Mouse (Mus musculus): ENCODE data around the gene Tnfrsf1b. TPM values are rescaled to one million over a fixed set of nuclear protein-coding genes. Genes with fewer than 3 reads are reported as not detected.

Gene Tnfrsf1b
- polyA plus RNA-seq, 1 experiment from 2014 or later: 10.3 TPM

- no peak overlapping the region for H3K9ac ChIP-seq (ENCODE audit: low read depth, low read length)
- H3K27me3 ChIP-seq (ENCODE audit: control insufficient read depth, insufficient read depth, low read depth, low read length): no peaks in the 10 kb centered on the region
- 80% methylated on average over 3 of the region's 3 CpGs for WGBS (ENCODE audit: insufficient replicate concordance)
- H3K36me3 ChIP-seq (ENCODE audit: control insufficient read depth, insufficient read depth): no peaks in the 10 kb centered on the region
- peaks cover 12% of the 10 kb centered on the region for H3K4me1 ChIP-seq (ENCODE audit: control insufficient read depth, low read depth, low read length)
- no peak overlapping the region for H3K27ac ChIP-seq (ENCODE audit: low read length)
- H3K9me3 ChIP-seq (replicated peaks; ENCODE audit: control insufficient read depth, low read length): no peaks in the 10 kb centered on the region
- ATAC-seq (ENCODE audit: low read depth): no peak
- H3K4me2 ChIP-seq (ENCODE audit: low read depth, low read length): no peak overlapping the region
- H3K4me3 ChIP-seq (ENCODE audit: low read depth, low read length): no peak overlapping the region
Measured at GRCm38 (mm10) chr4:145207718-145208371, 38.8 kb downstream of the Tnfrsf1b start.

- H3K4me3 ChIP-seq (ENCODE audit: low read depth, low read length): no peak overlapping the region
- no peaks in the 10 kb centered on the region for H3K9me3 ChIP-seq (replicated peaks; ENCODE audit: control insufficient read depth, low read length)
- no peak overlapping the region for H3K4me2 ChIP-seq (ENCODE audit: low read depth, low read length)
- no peak for ATAC-seq (ENCODE audit: low read depth)
- no peak overlapping the region for H3K27ac ChIP-seq (ENCODE audit: low read length)
- peaks cover 25% of the 10 kb centered on the region for H3K4me1 ChIP-seq (ENCODE audit: control insufficient read depth, low read depth, low read length)
- 73% methylated on average over 8 of the region's 8 CpGs for WGBS (ENCODE audit: insufficient replicate concordance)
- no peaks in the 10 kb centered on the region for H3K36me3 ChIP-seq (ENCODE audit: control insufficient read depth, insufficient read depth)
- H3K27me3 ChIP-seq (ENCODE audit: control insufficient read depth, insufficient read depth, low read depth, low read length): no peaks in the 10 kb centered on the region
- no peak overlapping the region for H3K9ac ChIP-seq (ENCODE audit: low read depth, low read length)
Measured at GRCm38 (mm10) chr4:145204779-145205178, 41.9 kb downstream of the Tnfrsf1b start.

GRCm38 (mm10) chr4:145203305-145203704, 43.4 kb downstream of the Tnfrsf1b start:
- no peak for ATAC-seq (ENCODE audit: low read depth)
- 24% methylated on average over 2 of the region's 2 CpGs for WGBS (ENCODE audit: insufficient replicate concordance)
- H3K9me3 ChIP-seq (replicated peaks; ENCODE audit: control insufficient read depth, low read length): no peaks in the 10 kb centered on the region
- no peaks in the 10 kb centered on the region for H3K36me3 ChIP-seq (ENCODE audit: control insufficient read depth, insufficient read depth)
- H3K4me1 ChIP-seq (ENCODE audit: control insufficient read depth, low read depth, low read length): peaks cover 35% of the 10 kb centered on the region
- no peaks in the 10 kb centered on the region for H3K27me3 ChIP-seq (ENCODE audit: control insufficient read depth, insufficient read depth, low read depth, low read length)
- H3K27ac ChIP-seq (ENCODE audit: low read length): no peak overlapping the region
- H3K4me2 ChIP-seq (ENCODE audit: low read depth, low read length): no peak overlapping the region
- no peak overlapping the region for H3K4me3 ChIP-seq (ENCODE audit: low read depth, low read length)
- H3K9ac ChIP-seq (ENCODE audit: low read depth, low read length): no peak overlapping the region

GRCm38 (mm10) chr4:145201424-145201823, 45.2 kb downstream of the Tnfrsf1b start:
- H3K4me1 ChIP-seq (ENCODE audit: control insufficient read depth, low read depth, low read length): peaks cover 33% of the 10 kb centered on the region
- no peaks in the 10 kb centered on the region for H3K9me3 ChIP-seq (replicated peaks; ENCODE audit: control insufficient read depth, low read length)
- ATAC-seq (ENCODE audit: low read depth): no peak
- no peak overlapping the region for H3K27ac ChIP-seq (ENCODE audit: low read length)
- WGBS (ENCODE audit: insufficient replicate concordance): 42% methylated on average over 3 of the region's 3 CpGs
- no peak overlapping the region for H3K4me3 ChIP-seq (ENCODE audit: low read depth, low read length)
- no peaks in the 10 kb centered on the region for H3K27me3 ChIP-seq (ENCODE audit: control insufficient read depth, insufficient read depth, low read depth, low read length)
- H3K4me2 ChIP-seq (ENCODE audit: low read depth, low read length): no peak overlapping the region
- no peaks in the 10 kb centered on the region for H3K36me3 ChIP-seq (ENCODE audit: control insufficient read depth, insufficient read depth)
- no peak overlapping the region for H3K9ac ChIP-seq (ENCODE audit: low read depth, low read length)

- peak overlapping the region; percentile 77 for H3K27ac ChIP-seq (ENCODE audit: low read length)
- WGBS (ENCODE audit: insufficient replicate concordance): 7% methylated on average over 11 of the region's 11 CpGs
Measured at GRCm38 (mm10) chr4:145199982-145200699, 46.5 kb downstream of the Tnfrsf1b start.

GRCm38 (mm10) chr4:145196586-145196985, 50.1 kb downstream of the Tnfrsf1b start:
- WGBS (ENCODE audit: insufficient replicate concordance): 64% methylated on average over 4 of the region's 4 CpGs
- Histone ChIP-seq H3K9ac (ENCODE audit: low read depth, low read length) (no peak overlapping the region), H3K27ac (ENCODE audit: low read length) (no peak overlapping the region), H3K9me3 (replicated peaks; ENCODE audit: control insufficient read depth, low read length) (no peaks in the 10 kb centered on the region), H3K4me1 (ENCODE audit: control insufficient read depth, low read depth, low read length) (peaks cover 60% of the 10 kb centered on the region), H3K4me3 (ENCODE audit: low read depth, low read length) (no peak overlapping the region), H3K27me3 (ENCODE audit: control insufficient read depth, insufficient read depth, low read depth, low read length) (no peaks in the 10 kb centered on the region), H3K4me2 (ENCODE audit: low read depth, low read length) (no peak overlapping the region), H3K36me3 (ENCODE audit: control insufficient read depth, insufficient read depth) (no peaks in the 10 kb centered on the region)
- no peak for ATAC-seq (ENCODE audit: low read depth)

More at GRCm38 (mm10) chr4:145199982-145200699, 46.5 kb downstream of the Tnfrsf1b start:
- peak; percentile 91 for ATAC-seq (ENCODE audit: low read depth)
- Histone ChIP-seq H3K4me1 (ENCODE audit: control insufficient read depth, low read depth, low read length) (peaks cover 43% of the 10 kb centered on the region), H3K36me3 (ENCODE audit: control insufficient read depth, insufficient read depth) (no peaks in the 10 kb centered on the region), H3K4me3 (ENCODE audit: low read depth, low read length) (peak overlapping the region; percentile 4; the same call in 1 of the 2 replicates), H3K4me2 (ENCODE audit: low read depth, low read length) (peak overlapping the region; percentile 52), H3K27me3 (ENCODE audit: control insufficient read depth, insufficient read depth, low read depth, low read length) (no peaks in the 10 kb centered on the region), H3K9ac (ENCODE audit: low read depth, low read length) (peak overlapping the region; percentile 26), H3K9me3 (replicated peaks; ENCODE audit: control insufficient read depth, low read length) (no peaks in the 10 kb centered on the region)

- 22% methylated on average over 5 of the region's 5 CpGs for WGBS (ENCODE audit: insufficient replicate concordance)
- peaks cover 51% of the 10 kb centered on the region for H3K4me1 ChIP-seq (ENCODE audit: control insufficient read depth, low read depth, low read length)
Measured at GRCm38 (mm10) chr4:145195172-145195571, 51.5 kb downstream of the Tnfrsf1b start.

GRCm38 (mm10) chr4:145194559-145195162, 52.0 kb downstream of the Tnfrsf1b start, which contains the start of gene Vps13d:
Gene Vps13d, minus strand, starts transcription at chr4:145195005.
- WGBS (ENCODE audit: insufficient replicate concordance): under 1% methylated on average over 50 of the region's 53 CpGs
- H3K4me1 ChIP-seq (ENCODE audit: control insufficient read depth, low read depth, low read length): peaks cover 47% of the 10 kb centered on the region
- no peaks in the 10 kb centered on the region for H3K27me3 ChIP-seq (ENCODE audit: control insufficient read depth, insufficient read depth, low read depth, low read length)
- H3K9me3 ChIP-seq (replicated peaks; ENCODE audit: control insufficient read depth, low read length): no peaks in the 10 kb centered on the region
- peak; percentile 89 for ATAC-seq (ENCODE audit: low read depth)
- peak within 1 kb of the TSS; percentile 99 for H3K4me3 ChIP-seq (ENCODE audit: low read depth, low read length)
- H3K9ac ChIP-seq (ENCODE audit: low read depth, low read length): peak within 1 kb of the TSS; percentile 99
- H3K27ac ChIP-seq (ENCODE audit: low read length): peak within 1 kb of the TSS; percentile 82
- H3K4me2 ChIP-seq (ENCODE audit: low read depth, low read length): peak within 1 kb of the TSS; percentile 83
- H3K36me3 ChIP-seq (ENCODE audit: control insufficient read depth, insufficient read depth): no peaks in the 10 kb centered on the region; the same call in 1 of the 2 replicates

More at GRCm38 (mm10) chr4:145195172-145195571, 51.5 kb downstream of the Tnfrsf1b start:
- H3K9ac ChIP-seq (ENCODE audit: low read depth, low read length): peak overlapping the region; percentile 41; the same call in 1 of the 2 replicates
- no peak overlapping the region for H3K27ac ChIP-seq (ENCODE audit: low read length)
- no peaks in the 10 kb centered on the region for H3K36me3 ChIP-seq (ENCODE audit: control insufficient read depth, insufficient read depth)
- peak overlapping the region; percentile 99 for H3K4me3 ChIP-seq (ENCODE audit: low read depth, low read length)
- peak overlapping the region; percentile 83; the same call in 1 of the 2 replicates for H3K4me2 ChIP-seq (ENCODE audit: low read depth, low read length)
- H3K9me3 ChIP-seq (replicated peaks; ENCODE audit: control insufficient read depth, low read length): no peaks in the 10 kb centered on the region
- no peak for ATAC-seq (ENCODE audit: low read depth)
- H3K27me3 ChIP-seq (ENCODE audit: control insufficient read depth, insufficient read depth, low read depth, low read length): no peaks in the 10 kb centered on the region
